Mouse (Mus musculus): ENCODE measurements around the gene Cat.
A peak's percentile ranks its signal among the peaks of the same experiment; 100 is the strongest.

- TF ChIP-seq POLR2A (IDR thresholded peaks at IDR 0.05; ENCODE audit: borderline replicate concordance, insufficient read depth, low read length), result no peak
- peak; percentile 69 for TF ChIP-seq CTCF (IDR thresholded peaks at IDR 0.05; ENCODE audit: borderline replicate concordance, insufficient read depth, low read depth, low read length)
Observed at GRCm38 (mm10) chr2:103439710-103440109, 45.2 kb downstream of the Cat start.

Measured in cerebellum, adult 2 months (tissue).